Mouse (Mus musculus) embryonic fibroblast, embryonic 13.5 days (primary cell): ENCODE data around the gene Tmem94. TPM values are rescaled to one million over a fixed set of nuclear protein-coding genes. Genes with fewer than 3 reads are reported as not detected.

Experiments
- H3K27ac ChIP-seq: 2 replicates; pipeline ENCODE4 v1.5.1; 2012; ENCODE audit warnings: low read length, control low read depth, inconsistent platforms; ENCODE audit not compliant: insufficient read depth
- H3K4me1 ChIP-seq: 2 replicates; pipeline ENCODE4 v1.6.1; 2011; ENCODE audit warnings: low read length; ENCODE audit not compliant: control insufficient read depth, insufficient read depth
- H3K4me3 ChIP-seq: 2 replicates; pipeline ENCODE4 v1.5.1; 2011; ENCODE audit warnings: mild to moderate bottlenecking, control low read depth, low read length; ENCODE audit not compliant: insufficient read depth
- CTCF ChIP-seq: IDR thresholded peaks from 2 replicates; pipeline ENCODE4 v1.5.1; 2011; ENCODE audit warnings: mild to moderate bottlenecking, control low read depth, low read length, moderate library complexity, borderline replicate concordance; ENCODE audit not compliant: insufficient read depth
- POLR2A ChIP-seq: IDR thresholded peaks from 2 replicates; pipeline ENCODE4 v1.6.1; 2011; ENCODE audit warnings: low read depth, mild to moderate bottlenecking, control low read depth, low read length, moderate library complexity
- polyA plus RNA-seq: library from polyadenylated mRNA; stranded (reverse); fragments of >200 nt; gene quantifications from 2 replicates; pipeline ENCODE4 v1.2.4, GENCODE M21; 2011; ENCODE audit warnings: low read depth; ENCODE audit not compliant: missing spikeins, insufficient read length

Tmem94 gene
- polyA plus RNA-seq, 1 experiment = 17.4 TPM

GRCm38 (mm10) chr11:115813507-115814296 lies 48.5 kb downstream of the Tmem94 start, which contains the start of gene Caskin2:
TSS of gene Caskin2 (minus strand) at chr11:115813639.
- H3K27ac ChIP-seq = no peak within 1 kb of the TSS
- H3K4me3 ChIP-seq = peak within 1 kb of the TSS; percentile 80
- H3K4me1 ChIP-seq = peaks cover 2% of the 10 kb centered on the region; the same call in 1 of the 2 replicates
- peak; percentile 98 for TF ChIP-seq CTCF
- TF ChIP-seq POLR2A = peak; percentile 73

- Histone ChIP-seq H3K27ac (no peak within 1 kb of the TSS), H3K4me3 (peak within 1 kb of the TSS; percentile 71), H3K4me1 (peaks cover 2% of the 10 kb centered on the region; the same call in 1 of the 2 replicates)
- TF ChIP-seq CTCF (no peak), POLR2A (peak; percentile 73)
Observed at GRCm38 (mm10) chr11:115814605-115815450, 49.6 kb downstream of the Tmem94 start, which contains the start of gene Tsen54. TSS of gene Tsen54 (plus strand) at chr11:115814724.

GRCm38 (mm10) chr11:115817331-115817730 lies 52.1 kb downstream of the Tmem94 start:
- Histone ChIP-seq H3K4me1 (peaks cover 4% of the 10 kb centered on the region; the same call in 1 of the 2 replicates), H3K27ac (no peak overlapping the region), H3K4me3 (no peak overlapping the region)
- TF ChIP-seq CTCF (no peak), POLR2A (no peak)

DNA sequence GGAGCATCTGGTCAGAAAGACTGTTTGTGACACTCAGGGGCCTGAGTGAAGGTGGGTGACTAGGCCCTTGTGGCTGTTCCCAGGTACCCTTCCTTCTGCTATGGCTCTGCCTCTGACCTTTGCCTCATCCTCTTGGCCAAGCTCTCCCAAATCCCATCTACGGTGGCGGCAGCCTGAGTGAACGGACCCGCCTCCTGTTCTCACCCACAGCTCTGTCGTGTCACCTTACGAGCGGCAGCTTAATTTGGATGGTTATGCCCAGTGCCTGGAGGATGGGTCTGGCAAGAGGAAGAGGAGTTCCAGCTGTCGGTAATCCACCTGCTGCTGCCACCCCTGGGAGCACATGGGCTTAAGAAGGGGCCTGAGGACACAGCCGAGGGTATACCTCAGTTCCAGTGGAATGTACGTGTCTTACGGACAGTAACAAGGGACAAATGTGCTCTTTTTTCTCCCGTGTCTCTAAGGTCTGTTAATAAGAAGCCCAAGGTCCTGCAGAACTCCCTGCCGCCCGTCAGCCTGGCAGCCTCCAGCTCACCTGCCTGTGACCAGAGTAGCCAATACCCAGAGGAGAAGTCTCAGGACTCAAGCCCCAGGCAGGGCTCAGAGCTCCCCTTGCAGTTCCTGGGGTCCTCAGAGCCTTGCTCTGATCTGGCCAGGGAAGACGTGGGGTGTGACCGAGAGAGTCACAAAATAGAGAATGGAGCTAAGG lies 54.8 kb downstream of the Tmem94 start:
- H3K27ac ChIP-seq = no peak overlapping the region
- H3K4me1 ChIP-seq = peaks cover 4% of the 10 kb centered on the region; the same call in 1 of the 2 replicates
- H3K4me3 ChIP-seq = no peak overlapping the region
- TF ChIP-seq POLR2A (no peak), CTCF (no peak)

DNA sequence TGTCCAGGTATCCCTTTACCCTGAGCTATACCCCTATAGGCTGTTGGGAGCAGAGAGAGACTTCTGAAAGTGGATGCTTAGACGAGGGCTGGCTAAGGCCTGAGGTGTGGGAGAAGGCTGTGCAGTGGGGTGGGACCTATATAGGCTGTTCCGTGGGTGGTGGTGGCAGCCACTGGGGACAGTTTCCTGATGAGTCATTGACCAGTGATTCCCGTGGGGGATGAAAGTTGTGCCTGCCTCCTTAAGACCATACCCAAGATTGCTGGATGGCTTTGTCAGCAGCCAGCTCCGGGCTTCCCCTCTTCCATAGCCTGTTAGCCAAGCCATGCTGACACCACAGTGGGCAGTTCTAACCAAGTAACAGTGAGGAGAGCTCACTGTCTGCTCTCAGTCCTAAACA lies 55.8 kb downstream of the Tmem94 start:
- peak overlapping the region; percentile 19; the same call in 1 of the 2 replicates for H3K27ac ChIP-seq
- TF ChIP-seq POLR2A (no peak), CTCF (no peak)

DNA sequence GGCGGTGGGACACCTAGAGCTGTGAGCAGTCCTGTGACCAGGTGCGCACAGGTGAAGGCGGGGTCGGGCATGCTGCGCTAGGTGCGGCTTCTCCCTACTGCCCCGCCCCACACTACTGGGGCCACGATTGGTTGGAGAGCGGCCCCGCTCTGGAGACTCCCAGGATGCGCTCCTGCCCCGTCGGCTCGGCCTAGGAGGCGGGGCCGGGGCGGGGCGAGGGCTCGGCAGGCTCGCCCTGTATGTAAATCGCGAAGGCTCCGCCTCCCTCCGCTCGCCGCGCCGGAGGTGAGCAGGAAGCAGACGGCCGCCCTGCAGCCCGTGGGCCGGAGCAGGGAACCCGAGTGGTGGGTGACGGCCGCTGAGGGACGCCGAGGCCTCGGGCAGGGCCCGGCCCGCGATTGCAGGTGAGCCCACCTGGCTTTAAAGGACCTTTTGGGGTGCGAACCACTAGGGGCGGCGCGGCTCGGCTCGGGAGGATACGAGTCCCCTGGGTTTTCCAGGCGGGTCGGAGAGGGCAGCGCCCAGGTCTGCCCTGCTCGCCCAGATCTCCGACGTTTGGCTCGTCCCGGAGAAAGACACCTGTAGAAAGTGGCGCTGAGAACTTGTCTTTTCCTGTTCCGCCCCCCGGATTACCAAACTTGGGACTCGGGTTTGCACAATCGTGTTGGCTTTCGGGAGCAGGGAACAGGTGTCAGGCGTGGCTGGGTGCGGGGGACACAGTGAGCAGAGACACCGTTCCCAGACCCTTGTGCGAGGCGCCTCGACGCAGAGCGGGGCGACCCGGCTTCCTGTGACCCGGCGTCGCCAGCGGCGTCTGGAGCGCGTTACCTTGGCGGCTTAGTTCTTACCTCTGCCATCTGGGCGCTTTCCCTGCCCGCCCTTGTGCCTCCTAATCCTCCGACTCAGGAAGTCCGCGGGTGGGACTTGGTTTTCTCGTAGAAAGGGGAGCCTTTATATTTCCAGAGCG lies 58.8 kb downstream of the Tmem94 start, which contains the start of gene Llgl2:
Gene Llgl2, plus strand, starts transcription at position 276 of the 967 bp plus-strand sequence.
- no peak for TF ChIP-seq CTCF
- peak; percentile 74 for TF ChIP-seq POLR2A
- Histone ChIP-seq H3K27ac (no peak within 1 kb of the TSS), H3K4me3 (peak within 1 kb of the TSS; percentile 54), H3K4me1 (peaks cover 8% of the 10 kb centered on the region; the same call in 1 of the 2 replicates)

More for the DNA sequence above, 55.8 kb downstream of the Tmem94 start:
- Histone ChIP-seq H3K4me3 (no peak overlapping the region), H3K4me1 (peaks cover 4% of the 10 kb centered on the region; the same call in 1 of the 2 replicates)

DNA sequence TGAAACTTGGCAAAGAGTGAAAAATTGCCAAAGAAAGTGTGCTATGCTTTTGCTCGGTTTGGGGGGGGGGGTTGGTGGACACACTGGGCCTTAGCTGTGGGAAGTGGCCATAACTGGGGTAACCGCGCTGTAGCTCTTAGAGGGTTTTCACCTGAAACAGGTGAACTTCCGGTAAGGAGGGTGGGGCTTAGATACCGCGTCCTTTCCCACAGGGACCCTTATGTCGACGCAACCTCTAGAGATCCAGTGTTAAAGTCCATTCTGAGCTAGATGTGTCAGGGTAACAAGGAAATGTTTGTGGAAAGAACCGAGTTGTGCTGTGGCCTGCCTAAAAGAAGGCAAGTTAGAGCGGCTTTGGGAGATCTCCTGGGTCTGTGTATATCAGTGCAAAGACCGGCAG lies 59.6 kb downstream of the Tmem94 start:
- TF ChIP-seq POLR2A = no peak

GRCm38 (mm10) chr11:115826487-115826886 lies 61.3 kb downstream of the Tmem94 start:
- TF ChIP-seq POLR2A = no peak
- no peak for TF ChIP-seq CTCF
- Histone ChIP-seq H3K4me3 (no peak overlapping the region), H3K4me1 (peaks cover 4% of the 10 kb centered on the region; the same call in 1 of the 2 replicates), H3K27ac (no peak overlapping the region)

More for the DNA sequence above, 59.6 kb downstream of the Tmem94 start:
- Histone ChIP-seq H3K4me3 (peak overlapping the region; percentile 54), H3K4me1 (peaks cover 8% of the 10 kb centered on the region; the same call in 1 of the 2 replicates), H3K27ac (no peak overlapping the region)

GRCm38 (mm10) chr11:115827624-115828023 lies 62.4 kb downstream of the Tmem94 start:
- Histone ChIP-seq H3K27ac (no peak overlapping the region), H3K4me3 (no peak overlapping the region), H3K4me1 (peaks cover 4% of the 10 kb centered on the region; the same call in 1 of the 2 replicates)
- TF ChIP-seq CTCF (no peak), POLR2A (no peak)
